Mouse (Mus musculus) thymus, adult 2 months (tissue): ENCODE measurements around the gene Cdh23. TPM values are rescaled to one million over a fixed set of nuclear protein-coding genes. Genes with fewer than 3 reads are reported as not detected.

Experiments
- DNase-seq: peaks from one replicate; pipeline ENCODE4 v3.0.0; 2021
- H3K27ac ChIP-seq: fragments of 200-500 bp; 2 replicates; pipeline ENCODE4 v1.5.1; 2012; ENCODE audit warnings: low read length, control low read depth; ENCODE audit not compliant: control insufficient read depth, insufficient read depth
- H3K27me3 ChIP-seq: fragments of 200-500 bp; 2 replicates; pipeline ENCODE4 v1.6.1; 2012; ENCODE audit warnings: mild to moderate bottlenecking, low read length, moderate library complexity, mixed read lengths; ENCODE audit not compliant: control insufficient read depth, insufficient read depth
- H3K36me3 ChIP-seq: fragments of 200-500 bp; 2 replicates; pipeline ENCODE4 v1.6.1; 2012; ENCODE audit warnings: mild to moderate bottlenecking, low read length, moderate library complexity; ENCODE audit not compliant: control insufficient read depth, insufficient read depth
- H3K4me1 ChIP-seq: fragments of 200-500 bp; replicated peaks from 2 replicates; pipeline ENCODE4 v1.6.1; 2012; ENCODE audit warnings: low read length; ENCODE audit not compliant: control insufficient read depth, insufficient read depth
- H3K4me3 ChIP-seq: fragments of 200-500 bp; 2 replicates; pipeline ENCODE4 v1.5.1; 2012; ENCODE audit warnings: mild to moderate bottlenecking, low read length, control low read depth, moderate library complexity; ENCODE audit not compliant: control insufficient read depth, insufficient read depth
- CTCF ChIP-seq: fragments of 200-500 bp; IDR thresholded peaks from 2 replicates; pipeline ENCODE4 v1.5.1; 2012; ENCODE audit warnings: mild to moderate bottlenecking, control low read depth, low read length, moderate library complexity, borderline replicate concordance; ENCODE audit not compliant: control insufficient read depth, poor library complexity, insufficient read depth; ENCODE audit errors: extremely low read depth
- POLR2A ChIP-seq: fragments of 200-500 bp; IDR thresholded peaks from 2 replicates; pipeline ENCODE4 v1.6.1; 2012; ENCODE audit warnings: mild to moderate bottlenecking, low read length, control low read depth, moderate library complexity; ENCODE audit not compliant: control insufficient read depth, poor library complexity, insufficient read depth; ENCODE audit errors: extremely low read depth
- WGBS: fragments of 180-500 bp; shearing (Covaris S2); methylation state at CpG from one replicate; pipeline ENCODE4 v1.1.7; 2018; 5-methylcytosine and 5-hydroxymethylcytosine counted together
- polyA plus RNA-seq: library from polyadenylated mRNA; depleted of rRNA; stranded (reverse); fragments of >200 nt; gene quantifications from 2 replicates; pipeline ENCODE4 v1.2.3, GENCODE M21; 2012

Cdh23 gene
- polyA plus RNA-seq, 1 experiment, result 3.5 TPM

DNA sequence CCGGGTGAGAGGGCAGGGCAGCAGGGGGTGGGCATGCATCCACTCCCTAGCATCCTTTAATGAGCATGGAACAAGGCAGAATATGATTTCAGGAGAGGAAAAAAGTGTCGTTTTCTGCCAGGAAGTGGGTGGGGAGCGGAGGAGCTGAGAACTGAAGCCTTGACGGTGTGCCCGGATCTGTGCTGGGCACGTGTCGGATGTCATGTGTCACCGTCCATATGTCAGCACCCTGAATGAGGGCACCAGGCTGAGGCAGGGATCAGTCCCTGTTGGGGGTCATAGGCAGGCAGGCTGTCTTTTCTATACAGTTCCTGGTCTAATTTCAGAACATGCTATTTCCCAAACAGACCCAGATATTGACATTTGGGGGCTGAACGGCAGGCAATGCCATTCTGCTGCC lies 61.9 kb downstream of the Cdh23 start:
- Histone ChIP-seq H3K4me1 (no peaks in the 10 kb centered on the region), H3K27me3 (no peaks in the 10 kb centered on the region), H3K27ac (no peak overlapping the region), H3K4me3 (no peak overlapping the region), H3K36me3 (no peaks in the 10 kb centered on the region)
- no peak for DNase-seq
- TF ChIP-seq CTCF (no peak), POLR2A (no peak)
- 91% methylated on average over 9 of the region's 9 CpGs for WGBS

DNA sequence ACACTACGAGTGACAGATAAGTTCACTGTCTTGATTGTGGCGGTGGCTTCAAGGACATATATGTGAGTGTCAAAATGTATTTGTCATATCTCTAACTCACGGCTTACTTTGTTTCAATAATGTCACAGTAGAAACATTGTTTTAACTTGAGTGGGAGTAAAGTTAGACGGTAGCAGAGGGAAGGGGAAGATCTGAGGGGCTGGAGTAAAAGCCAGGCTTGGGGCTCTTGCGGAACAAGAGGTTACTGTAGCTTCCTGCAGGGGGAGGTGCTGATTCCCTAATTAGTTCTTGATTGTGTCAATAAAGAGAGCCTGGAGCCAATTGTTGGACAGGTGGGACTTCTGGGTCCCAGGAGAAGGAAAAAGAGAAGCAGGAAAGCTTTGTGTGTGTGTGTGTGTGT lies 70.2 kb downstream of the Cdh23 start:
- no peak for TF ChIP-seq POLR2A
- TF ChIP-seq CTCF, result no peak
- Histone ChIP-seq H3K4me3 (no peak overlapping the region), H3K27me3 (no peaks in the 10 kb centered on the region), H3K36me3 (no peaks in the 10 kb centered on the region), H3K4me1 (no peaks in the 10 kb centered on the region), H3K27ac (no peak overlapping the region)
- no peak for DNase-seq
- WGBS, result 84% methylated on average over 5 of the region's 5 CpGs

DNA sequence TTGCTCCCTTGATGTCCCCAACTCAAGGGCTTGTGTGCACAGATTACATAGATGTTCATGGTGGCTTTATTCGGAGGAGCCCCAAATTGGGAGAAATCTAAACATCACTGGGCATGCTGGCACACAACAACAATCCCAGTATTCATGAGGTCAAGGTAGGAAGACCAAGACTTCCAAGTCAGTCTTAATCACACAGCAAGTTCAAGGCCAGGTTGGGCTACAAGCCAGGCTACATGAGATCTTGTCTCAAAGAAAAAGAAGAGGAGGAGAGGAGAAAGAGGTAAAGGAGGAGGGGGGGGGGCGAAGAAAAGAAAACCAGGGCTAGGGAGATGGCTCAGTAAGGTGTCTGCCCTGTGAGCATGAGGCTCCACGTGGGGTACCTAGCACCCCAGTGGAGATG lies 70.8 kb downstream of the Cdh23 start:
- H3K4me1 ChIP-seq, result no peaks in the 10 kb centered on the region
- H3K27ac ChIP-seq, result no peak overlapping the region
- no peak for DNase-seq
- WGBS, result 96% methylated on average over 3 of the region's 3 CpGs
- no peaks in the 10 kb centered on the region for H3K36me3 ChIP-seq
- H3K27me3 ChIP-seq, result no peaks in the 10 kb centered on the region
- no peak for TF ChIP-seq POLR2A
- TF ChIP-seq CTCF, result no peak
- H3K4me3 ChIP-seq, result no peak overlapping the region

DNA sequence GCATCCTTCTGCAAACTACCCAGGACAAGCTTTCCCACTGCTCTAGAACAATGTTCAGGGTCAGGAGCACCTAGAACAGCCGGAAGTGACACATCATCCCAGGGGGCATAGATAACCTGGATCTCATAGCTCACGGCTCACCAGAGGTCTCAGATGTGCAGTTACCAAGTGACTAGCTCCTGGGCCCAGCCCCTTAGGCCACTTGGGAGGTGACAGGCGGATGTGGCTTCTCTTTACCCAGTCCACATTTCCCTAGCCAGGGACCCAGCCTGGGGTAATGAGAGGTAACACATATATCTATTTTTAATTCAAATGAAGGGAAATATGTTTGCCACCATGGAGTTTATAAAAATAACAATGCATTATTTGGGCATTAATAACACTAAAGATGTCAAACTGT lies 71.3 kb downstream of the Cdh23 start:
- no peak for DNase-seq
- WGBS, result 84% methylated on average over 3 of the region's 3 CpGs
- no peaks in the 10 kb centered on the region for H3K4me1 ChIP-seq
- H3K4me3 ChIP-seq, result no peak overlapping the region
- no peaks in the 10 kb centered on the region for H3K36me3 ChIP-seq
- no peak overlapping the region for H3K27ac ChIP-seq
- H3K27me3 ChIP-seq, result no peaks in the 10 kb centered on the region
- TF ChIP-seq POLR2A (no peak), CTCF (no peak)

DNA sequence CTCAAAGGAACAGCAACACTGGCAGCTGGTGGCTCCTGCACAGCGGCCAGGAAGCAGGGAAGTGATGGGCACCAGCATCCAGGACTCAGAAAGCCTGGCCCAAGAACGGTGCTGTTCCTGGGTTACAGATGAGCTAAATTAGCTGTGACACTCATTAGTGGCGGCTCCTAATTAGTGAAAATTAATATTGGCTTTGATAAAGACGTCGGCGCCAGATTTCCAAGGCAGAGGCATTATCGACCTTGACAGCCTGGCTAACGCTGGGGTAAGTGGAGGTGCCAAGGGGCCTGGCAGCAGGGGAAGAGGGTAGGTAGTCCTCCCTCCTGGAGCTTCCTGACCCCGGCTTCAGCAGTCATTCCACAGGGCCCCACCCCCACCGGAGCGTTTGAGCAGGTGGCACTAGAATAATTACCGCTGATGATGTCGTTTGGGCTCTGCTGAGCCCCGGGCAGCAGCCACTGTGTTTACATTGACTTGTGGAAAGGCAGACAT lies 72.0 kb downstream of the Cdh23 start:
- WGBS, result 81% methylated on average over 14 of the region's 14 CpGs
- no peak for TF ChIP-seq POLR2A
- TF ChIP-seq CTCF, result no peak
- H3K4me3 ChIP-seq, result no peak overlapping the region
- no peak for DNase-seq
- H3K27me3 ChIP-seq, result no peaks in the 10 kb centered on the region
- H3K4me1 ChIP-seq, result no peaks in the 10 kb centered on the region
- no peaks in the 10 kb centered on the region for H3K36me3 ChIP-seq
- no peak overlapping the region for H3K27ac ChIP-seq

DNA sequence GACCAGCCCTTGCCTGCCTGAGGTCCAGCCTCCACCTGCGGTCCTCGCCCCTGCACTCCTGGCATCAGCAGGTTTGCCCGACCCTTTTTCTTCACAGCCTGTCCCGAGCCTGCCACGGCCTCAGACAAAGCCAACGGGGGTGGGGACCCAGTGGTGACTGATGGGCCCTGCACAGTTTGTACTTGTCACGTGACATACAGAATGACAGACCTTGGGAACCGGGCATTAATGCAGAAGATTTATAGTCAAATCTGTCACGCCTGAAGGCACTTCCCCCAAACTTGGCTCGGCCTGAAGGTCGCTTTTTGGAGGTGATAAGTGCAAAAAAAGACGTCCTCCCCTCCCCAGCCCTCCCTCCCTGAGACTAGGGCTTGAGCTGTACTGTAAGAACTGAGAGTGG lies 73.5 kb downstream of the Cdh23 start:
- Histone ChIP-seq H3K36me3 (no peaks in the 10 kb centered on the region), H3K27ac (no peak overlapping the region), H3K27me3 (no peaks in the 10 kb centered on the region), H3K4me3 (no peak overlapping the region), H3K4me1 (no peaks in the 10 kb centered on the region)
- WGBS, result 56% methylated on average over 12 of the region's 12 CpGs
- no peak for DNase-seq
- TF ChIP-seq CTCF, result no peak
- no peak for TF ChIP-seq POLR2A
